Mouse (Mus musculus): ENCODE measurements around the gene Lsm8. TPM values are rescaled to one million over a fixed set of nuclear protein-coding genes. Genes with fewer than 3 reads are reported as not detected.
"Not testable (repeated sequence)": the region's sequence is repeated elsewhere in the genome, so short reads cannot be mapped to it uniquely, and the experiment has no call there.

The Lsm8 gene
- total and polyA plus RNA-seq, 3 experiments = 75.7 to 216 (median 96.3) TPM

DNA sequence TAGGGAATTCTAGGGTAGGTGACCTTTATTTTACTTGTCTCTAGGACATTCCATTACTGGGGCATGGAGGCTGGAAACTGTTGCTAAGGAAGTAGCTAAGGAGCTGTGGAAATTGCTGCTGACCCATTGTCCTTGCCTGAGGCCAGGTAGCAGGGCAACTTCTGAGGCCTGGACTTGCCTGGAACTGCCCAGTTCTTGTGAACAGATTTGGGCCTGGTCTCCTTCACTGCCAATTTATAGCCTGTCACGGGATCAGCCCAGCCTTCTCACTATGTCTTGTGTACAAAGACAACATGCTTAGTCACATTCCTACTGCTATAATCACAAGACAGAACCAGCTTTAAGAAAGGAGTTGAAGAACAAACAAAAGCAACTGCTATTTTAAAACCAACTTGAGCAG is 25.6 kb upstream of the Lsm8 start:
- Histone ChIP-seq H3K27me3 (replicated peaks) (no peaks in the 10 kb centered on the region), H3K36me3 (replicated peaks in 1 of 2; ENCODE audit: control insufficient read depth in 1 of 2, insufficient read depth in 1 of 2, low read length in 1 of 2) (no peaks in the 10 kb centered on the region), H3K9ac (ENCODE audit: insufficient read depth, low read depth) (no peak overlapping the region), H3K27ac (ENCODE audit: insufficient read depth, low read depth) (no peak overlapping the region), H3K4me3 (replicated peaks in 1 of 3; ENCODE audit: low read depth in 2 of 3, low read length in 2 of 3, poor library complexity in 1 of 3) (no peak overlapping the region), H3K4me1 (ENCODE audit: control insufficient read depth in 1 of 2, insufficient read depth in 2 of 2) (no peaks in the 10 kb centered on the region), H3K9me3 (replicated peaks; ENCODE audit: low read length) (no peaks in the 10 kb centered on the region), H3K79me2 (replicated peaks; ENCODE audit: control insufficient read depth, extremely low read depth, insufficient read depth, poor library complexity, severe bottlenecking) (no peaks in the 10 kb centered on the region), H3K4me2 (ENCODE audit: insufficient read depth, low read depth, poor library complexity, severe bottlenecking) (no peak overlapping the region)
- dilution Hi-C loops (cut with MboI; ENCODE audit: extremely low pct_ligation_motif_present, extremely low pct_unique_long_range_greater_than_20kb, low sequenced_read_pairs) (no loop called here), in situ Hi-C loops (cut with MboI; ENCODE audit: low pct_ligation_motif_present, low pct_unique_long_range_greater_than_20kb, low sequenced_read_pairs) (no loop called here)
- no peak for TF ChIP-seq POLR2AphosphoS2 (IDR thresholded peaks at IDR 0.05; ENCODE audit: low read depth, low read length)
- TF ChIP-seq ZMIZ1 (IDR thresholded peaks at IDR 0.05; ENCODE audit: low read depth, low read length) = no peak
- TF ChIP-seq JUND (conservative IDR thresholded peaks at IDR 0.05; ENCODE audit: low read depth, low read length) = no peak
- TF ChIP-seq SMC3 (IDR thresholded peaks at IDR 0.05; ENCODE audit: low read depth, low read length) = no peak
- no peak for TF ChIP-seq TCF12 (IDR thresholded peaks at IDR 0.05; ENCODE audit: low read depth, low read length)
- TF ChIP-seq MYC (IDR thresholded peaks at IDR 0.05; ENCODE audit: low read depth, low read length) = no peak
- TF ChIP-seq CHD1 (IDR thresholded peaks at IDR 0.05; ENCODE audit: low read depth, low read length) = no peak
- no peak for TF ChIP-seq IRF4 (IDR thresholded peaks at IDR 0.05; ENCODE audit: low read depth, low read length)
- TF ChIP-seq ZC3H11A (IDR thresholded peaks at IDR 0.05; ENCODE audit: low read depth, low read length) = no peak
- TF ChIP-seq TBP (conservative IDR thresholded peaks at IDR 0.05; ENCODE audit: low read depth, low read length) = no peak
- TF ChIP-seq UBTF (IDR thresholded peaks at IDR 0.05; ENCODE audit: low read depth, low read length) = no peak
- no peak for TF ChIP-seq MAFK (IDR thresholded peaks at IDR 0.05; ENCODE audit: insufficient replicate concordance, low read length)
- no peak for TF ChIP-seq MAZ (IDR thresholded peaks at IDR 0.05; ENCODE audit: low read depth, low read length)
- TF ChIP-seq GABPA (IDR thresholded peaks at IDR 0.05; ENCODE audit: insufficient replicate concordance, low read depth, low read length) = no peak
- TF ChIP-seq USF2 (conservative IDR thresholded peaks at IDR 0.05; ENCODE audit: low read depth, low read length) = no peak
- no peak for TF ChIP-seq BHLHE40 (IDR thresholded peaks at IDR 0.05; ENCODE audit: low read depth, low read length)
- no peak for TF ChIP-seq ELF1 (IDR thresholded peaks at IDR 0.05; ENCODE audit: low read depth, low read length)
- no peak for TF ChIP-seq SIN3A (IDR thresholded peaks at IDR 0.05; ENCODE audit: low read length)
- DNase-seq (ENCODE audit: extremely low read depth) = no peak

DNA sequence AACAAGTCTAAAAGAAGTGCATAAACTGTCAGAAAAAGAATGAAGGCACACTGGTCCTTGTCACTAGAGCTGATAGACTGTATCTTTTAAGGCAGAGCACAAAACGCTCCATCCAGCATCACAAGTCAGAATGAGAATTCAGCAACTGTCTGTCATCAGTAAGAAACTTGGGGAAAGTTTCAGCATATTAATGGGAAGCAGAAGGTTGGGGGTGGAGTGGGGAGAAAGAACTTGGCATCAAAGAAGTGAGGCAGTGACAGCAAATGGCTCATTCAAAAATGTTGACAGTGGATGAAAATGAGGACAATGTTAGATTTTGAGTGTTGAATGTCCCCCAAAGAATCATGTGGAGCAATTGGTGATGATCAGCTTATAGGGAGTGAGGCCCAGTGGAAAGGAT is 15.4 kb upstream of the Lsm8 start:
- DNase-seq (ENCODE audit: extremely low read depth) = no peak
- H3K9me3 ChIP-seq (replicated peaks; ENCODE audit: low read length) = no peaks in the 10 kb centered on the region
- no peak for TF ChIP-seq CTCF (conservative IDR thresholded peaks at IDR 0.05 in 1 of 2, IDR thresholded peaks at IDR 0.05 in 1 of 2; ENCODE audit: low read depth in 2 of 2, low read length in 2 of 2)
- TF ChIP-seq TCF12 (IDR thresholded peaks at IDR 0.05; ENCODE audit: low read depth, low read length) = no peak
- no peak for TF ChIP-seq EP300 (IDR thresholded peaks at IDR 0.05; ENCODE audit: low read length)
- no peak for TF ChIP-seq TBP (conservative IDR thresholded peaks at IDR 0.05; ENCODE audit: low read depth, low read length)
- TF ChIP-seq USF2 (conservative IDR thresholded peaks at IDR 0.05; ENCODE audit: low read depth, low read length) = no peak
- no peak for TF ChIP-seq ELF1 (IDR thresholded peaks at IDR 0.05; ENCODE audit: low read depth, low read length)
- no peak for TF ChIP-seq SMC3 (IDR thresholded peaks at IDR 0.05; ENCODE audit: low read depth, low read length)
- no peak for TF ChIP-seq HCFC1 (IDR thresholded peaks at IDR 0.05; ENCODE audit: low read depth, low read length)
- TF ChIP-seq MAZ (IDR thresholded peaks at IDR 0.05; ENCODE audit: low read depth, low read length) = no peak
- no peak for TF ChIP-seq ZMIZ1 (IDR thresholded peaks at IDR 0.05; ENCODE audit: low read depth, low read length)
- no peak for TF ChIP-seq MAX (IDR thresholded peaks at IDR 0.05; ENCODE audit: low read length)
- no peak for TF ChIP-seq GABPA (IDR thresholded peaks at IDR 0.05; ENCODE audit: insufficient replicate concordance, low read depth, low read length)
- TF ChIP-seq MXI1 (IDR thresholded peaks at IDR 0.05; ENCODE audit: low read depth, low read length) = no peak
- no peak for TF ChIP-seq BHLHE40 (IDR thresholded peaks at IDR 0.05; ENCODE audit: low read depth, low read length)
- no peak overlapping the region for H3K4me3 ChIP-seq (replicated peaks in 1 of 3; ENCODE audit: low read depth in 2 of 3, low read length in 2 of 3, poor library complexity in 1 of 3)
- no peak overlapping the region for H3K9ac ChIP-seq (ENCODE audit: insufficient read depth, low read depth)
- no peaks in the 10 kb centered on the region for H3K27me3 ChIP-seq (replicated peaks)
- H3K4me1 ChIP-seq (ENCODE audit: control insufficient read depth in 1 of 2, insufficient read depth in 2 of 2) = no peaks in the 10 kb centered on the region
- in situ Hi-C loops (cut with MboI; ENCODE audit: low pct_ligation_motif_present, low pct_unique_long_range_greater_than_20kb, low sequenced_read_pairs) = no loop called here
- no peaks in the 10 kb centered on the region for H3K36me3 ChIP-seq (replicated peaks in 1 of 2; ENCODE audit: control insufficient read depth in 1 of 2, insufficient read depth in 1 of 2, low read length in 1 of 2)
- no peak overlapping the region for H3K4me2 ChIP-seq (ENCODE audit: insufficient read depth, low read depth, poor library complexity, severe bottlenecking)
- no peaks in the 10 kb centered on the region for H3K79me2 ChIP-seq (replicated peaks; ENCODE audit: control insufficient read depth, extremely low read depth, insufficient read depth, poor library complexity, severe bottlenecking)
- H3K27ac ChIP-seq (ENCODE audit: insufficient read depth, low read depth) = no peak overlapping the region
- dilution Hi-C loops (cut with MboI; ENCODE audit: extremely low pct_ligation_motif_present, extremely low pct_unique_long_range_greater_than_20kb, low sequenced_read_pairs) = no loop called here

DNA sequence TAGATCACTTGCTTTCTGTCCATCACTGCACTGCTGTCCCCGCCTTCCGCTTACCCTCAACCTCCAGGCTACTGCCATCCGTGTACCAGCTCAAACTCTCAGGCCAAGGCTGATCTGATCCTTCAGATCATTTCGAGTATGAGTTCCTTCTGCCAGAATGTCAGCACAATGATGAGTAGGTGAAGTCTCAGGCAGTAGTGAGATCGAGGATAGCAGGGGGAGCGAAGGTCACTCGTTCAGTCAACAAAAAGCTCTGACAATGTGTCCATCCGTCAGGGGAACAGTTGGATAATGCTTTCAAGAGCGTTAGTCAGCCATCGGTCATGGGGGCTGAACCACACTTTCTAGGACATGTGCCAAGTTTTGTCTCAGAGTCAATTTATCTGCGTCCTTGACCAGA is 3.9 kb upstream of the Lsm8 start:
- H3K9me3 ChIP-seq (replicated peaks; ENCODE audit: low read length); dilution Hi-C loops (cut with MboI; ENCODE audit: extremely low pct_ligation_motif_present, extremely low pct_unique_long_range_greater_than_20kb, low sequenced_read_pairs); H3K9ac ChIP-seq (ENCODE audit: insufficient read depth, low read depth); H3K27ac ChIP-seq (ENCODE audit: insufficient read depth, low read depth); H3K36me3 ChIP-seq (replicated peaks in 1 of 2; ENCODE audit: control insufficient read depth in 1 of 2, insufficient read depth in 1 of 2, low read length in 1 of 2); DNase-seq (ENCODE audit: extremely low read depth); H3K27me3 ChIP-seq (replicated peaks); H3K4me3 ChIP-seq (replicated peaks in 1 of 3; ENCODE audit: low read depth in 2 of 3, low read length in 2 of 3, poor library complexity in 1 of 3); H3K4me1 ChIP-seq (ENCODE audit: control insufficient read depth in 1 of 2, insufficient read depth in 2 of 2); H3K4me2 ChIP-seq (ENCODE audit: insufficient read depth, low read depth, poor library complexity, severe bottlenecking); H3K79me2 ChIP-seq (replicated peaks; ENCODE audit: control insufficient read depth, extremely low read depth, insufficient read depth, poor library complexity, severe bottlenecking); in situ Hi-C loops (cut with MboI; ENCODE audit: low pct_ligation_motif_present, low pct_unique_long_range_greater_than_20kb, low sequenced_read_pairs): not testable (repeated sequence)

Data from CH12.LX (cell line).